ENCODE assay signal across 28 mouse cellular contexts in the genomic region with DNA sequence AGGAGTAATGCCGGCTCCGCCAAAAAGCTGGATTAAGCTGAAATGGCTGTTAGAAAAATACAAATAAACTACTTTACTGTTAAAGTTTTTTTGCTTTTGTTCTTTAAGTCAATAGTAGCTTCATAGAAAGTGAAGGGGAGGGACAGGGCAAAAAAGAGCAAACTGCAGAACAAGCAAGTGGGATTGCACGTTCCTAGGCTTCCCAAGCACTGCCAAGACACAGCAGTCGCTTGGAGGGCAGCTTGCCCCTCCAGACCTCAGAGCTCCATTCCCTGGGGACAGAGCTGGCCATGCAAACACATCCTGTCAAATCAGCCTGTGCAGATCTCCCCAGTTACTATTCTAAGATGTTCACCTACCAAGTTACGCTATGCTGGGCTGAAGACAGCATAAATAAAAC. TPM values are rescaled to one million over a fixed set of nuclear protein-coding genes. Genes with fewer than 3 reads are reported as not detected.
A peak's percentile ranks its signal among the peaks of the same experiment; 100 is the strongest.
DNase-seq lines count a peak whose midpoint lies in the region; ATAC-seq and TF ChIP-seq lines count a peak whose summit lies in the region.
"Had no signal": no experiment of that assay in that cellular context is flagged by ENCODE, and none has a peak within 500 bp of the region (broad histone marks: within the 10 kb centered on the region; RNA-seq: fewer than 3 reads in every experiment).

No protein-coding gene starts in this region.

- peaks cover 2% of the 10 kb centered on the region; the same call in 1 of the 2 replicates for H3K36me3 ChIP-seq in E14TG2a.4 (ENCODE audit: insufficient read depth, low read length)
- H3K36me3 ChIP-seq: G1E; heart, embryonic 15.5 days; intestine, embryonic 15.5 days; limb, embryonic 12.5 days; liver, embryonic 15.5 days; midbrain, embryonic 12.5 days had no signal

- TF ChIP-seq CTCF in E14TG2a.4 (conservative IDR thresholded peaks at IDR 0.05; ENCODE audit: low read length), result no peak

- no peaks in the 10 kb centered on the region for H3K9me3 ChIP-seq in E14TG2a.4 (ENCODE audit: low read length)
- H3K9me3 ChIP-seq: forebrain, embryonic 13.5 days; G1E; heart, embryonic 15.5 days; intestine, embryonic 15.5 days; limb, embryonic 12.5 days; liver, embryonic 15.5 days; midbrain, embryonic 12.5 days had no signal

- no peaks in the 10 kb centered on the region for H3K27me3 ChIP-seq in E14TG2a.4 (ENCODE audit: insufficient read depth, low read length)
- H3K27me3 ChIP-seq: CH12.LX; forebrain, embryonic 13.5 days; heart, embryonic 15.5 days; intestine, embryonic 15.5 days; limb, embryonic 12.5 days; liver, embryonic 15.5 days; midbrain, embryonic 12.5 days had no signal

- no peak for ATAC-seq in megakaryocyte progenitor cell, adult 5-6 weeks (replicated peaks; ENCODE audit: poor library complexity)
- ATAC-seq: forebrain, embryonic 13.5 days; hindbrain, embryonic 16.5 days; intestine, embryonic 15.5 days had no signal

- peak overlapping the region; percentile 35; the same call in 1 of the 2 replicates for H3K4me3 ChIP-seq in E14TG2a.4 (replicated peaks; ENCODE audit: low read length)
- H3K4me3 ChIP-seq: forebrain, embryonic 13.5 days; heart, embryonic 15.5 days; intestine, embryonic 15.5 days; limb, embryonic 12.5 days; liver, embryonic 15.5 days; midbrain, embryonic 12.5 days had no signal

- DNase-seq in cerebellum, postnatal 10 days, result peak; percentile 65 to 77
- no peak for DNase-seq in cerebellum, adult 9-11 months
- peak; percentile 54 for DNase-seq in heart, adult 11 months
- no peak for DNase-seq in heart, postnatal 25 days (ENCODE audit: low spot score)
- peak; percentile 60 for DNase-seq in left cerebral cortex, postnatal 4 days
- DNase-seq in left cerebral cortex, adult 8-10 months (ENCODE audit: low spot score in 2 of 2), result no peak
- DNase-seq: adrenal gland, adult 8-10 months; cerebellum, adult 11 months; gastrocnemius, postnatal 10 days; heart, postnatal 4 days; kidney, adult 2 months; layer of hippocampus, postnatal 36 days; lung, embryonic 14.5 days; lung, postnatal 14 days; right cerebral cortex, adult 18-20 months; spleen, adult 18-20 months; thymus, postnatal 4 days had no signal

- peaks cover 79% of the 10 kb centered on the region for H3K4me1 ChIP-seq in E14TG2a.4 (replicated peaks; ENCODE audit: low read depth, low read length)
- H3K4me1 ChIP-seq: intestine, embryonic 15.5 days; liver, embryonic 15.5 days had no signal

- intact Hi-C loops in heart, postnatal 25 days (cut with DNase I), result no loop called here
- intact Hi-C loops in left cerebral cortex, postnatal 4 days (cut with DNase I), result no loop called here

RNA-seq across cellular contexts. Expression of a gene that starts 48.0 kb away (rescaled TPM):
- total RNA-seq in heart, postnatal 25 days (2021), result under 1 TPM; 0.31 to 0.47 TPM
- total RNA-seq in left cerebral cortex, postnatal 4 days (2021), result 1 to 10 TPM; 4.5 to 5.4 TPM
- total RNA-seq in left cerebral cortex, adult 8-10 months (2022), result 1 to 10 TPM; 1.9 to 3.9 (median 3.0) TPM
- not detected in 2 replicates for total RNA-seq in megakaryocyte progenitor cell, adult 5-6 weeks (2015)
- not detected in 2 replicates for total RNA-seq in megakaryocyte progenitor cell, adult 5-6 weeks (2017)
- total RNA-seq: CH12.LX had no signal

RNA-seq across cellular contexts. Expression of a gene that starts 51.1 kb away (rescaled TPM):
- 10 to 100 TPM; 20.8 to 22.4 TPM for total RNA-seq in heart, postnatal 25 days (2021)
- total RNA-seq in left cerebral cortex, postnatal 4 days (2021), result 10 to 100 TPM; 64.0 to 68.3 TPM
- 100 to 1,000 TPM; 129 to 135 (median 132) TPM for total RNA-seq in left cerebral cortex, adult 8-10 months (2022)
- not detected in 2 replicates for total RNA-seq in megakaryocyte progenitor cell, adult 5-6 weeks (2015)
- not detected in 2 replicates for total RNA-seq in megakaryocyte progenitor cell, adult 5-6 weeks (2017)
- total RNA-seq: CH12.LX had no signal

Comparison
In these comparisons a context has a peak if more than half of its experiments do, and no peak if none do; other contexts are left out.
1. DNase-seq: peak in cerebellum, postnatal 10 days (2 of 2), heart, adult 11 months (single experiment) and left cerebral cortex, postnatal 4 days (single experiment); none in cerebellum, adult 9-11 months (single experiment), heart, postnatal 25 days (single experiment) and left cerebral cortex, adult 8-10 months (0 of 2).
2. RNA of a gene that starts 51.1 kb away (total RNA-seq): 129 to 135 TPM in left cerebral cortex, adult 8-10 months, 64.0 to 68.3 TPM in left cerebral cortex, postnatal 4 days and 20.8 to 22.4 TPM in heart, postnatal 25 days; not detected in megakaryocyte progenitor cell, adult 5-6 weeks; every median in the first group is over 10 times any median in the second.